Mouse (Mus musculus) adrenal gland, adult (tissue): ENCODE data around the gene Ripk3.

Experiments
- DNase-seq, 2 experiments: peaks; one replicate each; pipeline ENCODE4 v3.0.0; 2022 to 2023; ENCODE audit warnings: low spot score in 1 of 2; ENCODE audit not compliant: inconsistent age in 2 of 2

Ripk3 gene

DNA sequence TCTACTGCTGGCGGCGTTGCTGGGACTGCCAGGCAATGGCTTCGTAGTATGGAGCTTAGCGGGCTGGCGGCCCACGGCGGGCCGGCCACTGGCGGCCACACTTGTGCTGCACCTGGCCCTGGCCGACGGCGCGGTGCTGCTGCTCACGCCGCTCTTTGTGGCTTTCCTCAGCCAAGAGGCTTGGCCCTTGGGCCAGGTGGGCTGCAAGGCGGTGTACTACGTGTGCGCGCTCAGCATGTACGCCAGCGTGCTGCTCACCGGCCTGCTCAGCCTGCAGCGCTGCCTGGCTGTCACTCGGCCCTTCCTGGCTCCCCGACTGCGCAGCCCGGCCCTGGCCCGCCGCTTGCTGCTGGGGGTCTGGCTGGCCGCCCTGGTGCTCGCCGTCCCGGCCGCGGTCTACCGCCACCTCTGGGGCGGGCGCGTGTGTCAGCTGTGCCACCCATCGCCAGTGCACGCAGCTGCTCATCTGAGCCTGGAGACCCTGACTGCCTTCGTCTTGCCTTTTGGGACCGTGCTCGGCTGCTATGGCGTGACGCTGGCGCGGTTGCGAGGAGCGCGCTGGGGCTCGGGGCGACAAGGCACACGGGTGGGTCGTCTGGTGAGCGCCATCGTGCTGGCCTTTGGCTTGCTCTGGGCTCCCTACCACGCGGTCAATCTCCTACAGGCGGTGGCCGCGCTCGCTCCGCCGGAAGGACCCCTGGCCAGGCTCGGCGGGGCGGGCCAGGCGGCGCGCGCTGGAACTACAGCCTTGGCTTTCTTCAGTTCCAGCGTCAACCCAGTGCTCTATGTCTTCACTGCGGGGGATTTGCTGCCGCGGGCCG is 26.5 kb downstream of the Ripk3 start:
- peak; percentile 39 to 80 for DNase-seq

DNA sequence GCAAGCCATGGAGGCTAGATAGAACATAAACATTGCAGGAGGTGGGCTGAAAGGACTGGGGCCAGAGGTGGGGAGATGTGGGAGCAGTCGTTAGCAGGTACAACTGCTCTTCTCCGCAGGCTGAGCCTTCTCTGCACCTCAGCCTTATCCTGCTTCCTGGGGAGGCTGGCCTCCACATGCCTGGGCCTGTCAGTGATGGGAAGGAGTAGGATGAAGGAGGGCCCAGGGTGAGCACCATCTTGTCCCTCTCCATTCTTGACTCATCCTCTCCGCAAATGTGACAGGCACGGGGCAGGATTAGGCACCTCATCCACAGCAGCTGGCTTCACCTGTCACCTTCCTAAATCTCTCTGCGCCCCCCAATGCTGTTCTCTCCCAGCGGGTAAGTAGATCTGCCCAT is 27.5 kb downstream of the Ripk3 start, which contains the start of gene Ltb4r2:
Gene Ltb4r2, plus strand, starts transcription at position 266 of the 400 bp plus-strand sequence.
- DNase-seq = no peak

DNA sequence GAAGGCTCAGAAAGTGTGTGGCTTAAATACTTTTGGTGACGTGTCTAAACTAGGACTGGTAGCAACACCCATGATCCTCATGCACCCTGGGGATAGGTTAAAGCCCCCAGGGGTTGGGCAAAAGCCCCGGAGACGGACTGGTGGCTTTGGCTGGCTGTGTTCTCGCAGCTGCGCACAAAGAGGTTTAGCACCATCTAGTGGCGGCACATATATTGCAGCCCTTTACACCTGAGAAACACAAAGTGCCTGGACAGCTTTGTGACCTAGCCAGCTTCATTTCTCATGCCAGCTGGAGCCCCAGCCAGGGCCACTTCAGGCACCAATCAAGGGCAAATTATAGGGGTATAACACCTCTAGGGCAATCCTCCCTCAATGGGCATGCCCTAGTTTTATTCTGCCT is 28.5 kb downstream of the Ripk3 start:
- peak; percentile 81 to 95 for DNase-seq

DNA sequence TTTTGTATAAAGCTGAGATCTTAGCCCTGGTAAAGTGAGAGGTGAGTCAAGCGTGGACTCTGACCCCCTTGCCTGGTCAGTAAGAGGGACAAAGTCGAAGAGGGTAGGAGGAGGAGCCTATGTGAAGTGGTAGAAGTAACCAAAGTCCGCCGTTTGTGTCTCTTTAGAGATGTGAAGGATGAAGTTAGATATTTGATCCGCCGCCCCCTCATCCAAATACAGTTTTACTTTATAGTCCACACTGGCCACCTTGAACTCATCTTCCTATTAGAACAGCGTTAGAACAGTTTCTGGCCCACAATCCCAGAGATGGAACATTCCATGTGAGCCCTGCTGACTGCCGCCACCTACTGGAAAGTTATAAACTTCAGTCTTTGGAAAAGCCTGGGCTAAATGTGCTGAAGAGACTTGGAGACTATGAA is 30.3 kb downstream of the Ripk3 start, which contains the start of gene Cideb:
Gene Cideb, minus strand, starts transcription at position 96 of the 422 bp plus-strand sequence.
- peak in 1 of 2 experiments; percentile 80 for DNase-seq

DNA sequence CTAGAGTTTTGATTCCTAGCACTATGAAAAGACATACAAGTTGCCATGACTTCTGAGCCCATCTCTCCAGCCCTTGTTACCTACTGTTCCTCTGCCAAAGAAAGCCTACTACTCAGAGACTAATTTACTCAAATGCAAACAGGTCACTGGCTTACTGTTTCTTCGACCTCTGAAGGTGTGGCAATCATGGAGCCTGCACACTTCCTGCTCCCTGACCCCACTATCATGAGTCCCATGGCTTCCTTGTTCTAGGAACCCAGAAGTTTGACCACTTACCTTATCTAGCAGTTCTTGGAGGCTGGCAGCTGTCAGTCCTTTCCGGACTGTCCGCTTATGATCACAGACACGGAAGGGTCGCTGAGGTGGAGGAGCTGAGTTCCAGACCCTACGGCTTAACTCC is 31.1 kb downstream of the Ripk3 start:
- DNase-seq = no peak

DNA sequence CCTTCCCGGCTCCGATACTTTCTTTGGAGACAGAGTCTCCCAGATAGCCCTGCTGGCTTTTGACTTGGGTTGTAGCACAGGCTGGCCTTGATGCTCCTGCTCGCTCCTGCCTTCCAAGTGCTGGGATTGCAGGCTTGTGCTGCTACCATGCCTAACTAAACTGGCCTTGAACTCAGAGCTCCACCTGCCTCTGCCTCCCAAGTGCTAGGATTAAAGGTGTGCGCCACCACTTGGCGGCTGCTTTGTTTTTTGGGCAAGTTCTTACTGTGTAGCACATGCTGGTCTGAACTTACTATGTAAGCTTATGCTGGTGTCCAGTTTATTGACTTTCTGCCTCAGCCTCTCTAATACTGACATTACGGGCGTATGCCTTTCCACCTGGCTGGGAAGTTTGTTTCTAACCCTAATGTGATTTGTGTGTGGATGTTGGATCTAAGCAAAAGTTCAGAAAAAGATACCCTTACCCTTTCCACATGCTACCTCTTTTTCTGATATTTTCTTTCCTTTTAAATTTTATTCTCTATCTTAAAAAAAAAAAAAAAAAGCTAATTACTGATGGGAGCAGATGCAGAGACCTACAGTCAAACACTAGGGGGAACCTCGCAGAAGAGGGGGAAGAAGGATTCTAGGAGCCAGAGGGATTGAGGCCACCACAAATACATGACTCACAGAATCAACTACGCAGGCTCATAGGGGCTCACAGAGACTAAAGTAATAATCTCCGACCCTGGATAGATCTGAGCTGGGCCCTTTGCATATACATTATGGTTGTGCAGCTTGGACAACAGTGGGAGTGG is 41.4 kb downstream of the Ripk3 start:
- no peak for DNase-seq

DNA sequence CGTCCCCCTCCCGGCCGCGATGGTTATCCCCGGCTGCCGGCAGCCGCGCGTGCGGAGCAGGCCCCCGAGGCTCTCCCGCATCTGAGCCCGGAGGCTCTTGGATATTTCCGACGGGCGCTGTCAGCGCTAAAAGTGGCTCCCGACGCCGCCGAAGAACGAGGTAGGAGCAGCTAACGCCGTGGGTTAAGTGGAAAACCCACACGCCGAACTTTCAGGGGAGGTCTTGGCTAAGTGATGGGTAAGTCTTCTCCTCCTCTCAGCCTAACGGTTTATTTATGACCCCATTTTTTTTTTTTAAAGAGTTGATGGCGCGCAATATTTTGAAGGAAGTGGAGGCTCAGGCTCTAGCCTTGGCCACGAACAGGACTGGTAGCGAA is 42.8 kb downstream of the Ripk3 start:
- DNase-seq = no peak

DNA sequence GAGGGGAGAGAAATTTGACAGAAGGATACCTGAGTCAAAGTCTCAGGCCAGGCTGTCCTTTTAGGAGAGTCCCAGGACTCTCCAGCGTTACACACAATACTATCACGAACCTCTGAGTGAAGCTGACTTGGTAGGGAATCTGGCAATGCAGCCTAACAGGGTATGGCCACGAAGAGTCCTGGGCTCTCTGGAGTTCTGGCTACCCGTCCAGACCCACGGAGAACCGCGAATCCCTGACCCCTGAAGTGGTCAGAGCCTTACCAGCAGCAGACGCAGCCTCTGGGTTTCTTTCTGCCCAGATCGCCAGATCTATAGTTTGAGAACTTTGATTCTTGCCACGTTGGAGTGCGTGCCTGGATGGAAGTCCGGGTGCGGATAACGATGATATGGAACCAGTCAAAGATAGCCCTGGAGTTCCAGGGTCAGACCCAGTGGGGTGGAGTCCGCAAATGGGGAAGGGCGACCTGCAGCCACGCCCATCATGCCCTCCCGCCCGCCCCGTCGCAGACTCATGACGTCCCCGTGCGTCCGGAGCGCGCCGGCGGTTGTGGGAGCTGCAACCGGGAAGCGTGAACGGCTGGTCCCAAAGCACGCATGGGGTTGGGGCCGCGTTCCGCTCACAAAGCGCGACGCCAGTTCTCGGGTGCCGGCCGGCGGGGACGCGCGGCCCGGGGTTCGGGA is 43.3 kb downstream of the Ripk3 start, which contains the start of the genes Dhrs1 and Nop9:
Gene Dhrs1, minus strand, starts transcription at position 511 of the 681 bp plus-strand sequence.
Gene Nop9, plus strand, starts transcription at position 514 of the 681 bp plus-strand sequence.
- DNase-seq = peak; percentile 90 to 97

DNA sequence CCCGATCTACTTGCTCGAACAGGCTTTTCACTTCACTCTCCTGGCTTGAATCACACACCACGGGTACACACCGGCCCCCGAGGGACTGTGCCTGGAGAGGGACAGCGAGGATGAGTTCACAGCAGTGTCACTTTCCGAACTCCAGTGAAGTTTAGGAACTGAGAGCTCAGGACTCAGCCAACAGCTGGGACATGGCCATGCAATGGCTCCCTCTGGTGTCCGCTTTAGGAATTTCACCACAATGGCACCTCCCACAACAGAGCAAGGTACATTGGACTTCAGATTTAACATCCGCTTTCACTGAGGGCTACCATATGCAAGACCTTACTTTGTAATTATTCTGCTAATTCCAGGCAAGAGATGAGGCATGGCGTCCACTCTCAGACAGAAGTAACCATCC is 45.0 kb downstream of the Ripk3 start:
- DNase-seq = peak; percentile 86 to 96

DNA sequence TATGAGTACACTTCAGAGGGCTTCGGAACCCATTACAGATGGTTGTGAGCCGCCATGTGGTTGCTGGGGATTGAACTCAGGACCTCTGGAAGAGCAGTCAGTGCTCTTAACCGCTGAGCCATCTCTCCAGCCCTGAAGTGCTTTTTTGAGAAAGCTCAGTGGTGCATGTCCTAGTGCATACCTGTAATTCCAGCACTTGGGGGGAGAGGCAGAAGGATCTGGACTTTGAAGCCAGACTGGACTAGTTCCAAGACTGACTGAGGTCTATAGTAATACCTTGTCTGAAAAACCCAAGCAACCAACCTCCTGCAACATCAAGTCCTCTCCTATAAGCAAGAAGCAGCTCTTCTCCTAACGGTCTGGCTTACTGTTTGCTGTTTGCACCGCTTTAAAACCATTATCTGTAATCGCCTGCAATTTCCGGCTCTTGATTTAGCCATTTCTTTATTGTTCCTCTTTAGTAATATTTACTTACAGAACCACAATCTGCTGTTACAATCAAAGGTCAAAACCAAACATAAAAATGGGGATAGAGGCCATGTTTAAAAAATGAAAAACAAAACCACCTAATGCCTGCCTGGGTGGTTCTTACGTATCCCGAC is 51.5 kb downstream of the Ripk3 start:
- DNase-seq = no peak

DNA sequence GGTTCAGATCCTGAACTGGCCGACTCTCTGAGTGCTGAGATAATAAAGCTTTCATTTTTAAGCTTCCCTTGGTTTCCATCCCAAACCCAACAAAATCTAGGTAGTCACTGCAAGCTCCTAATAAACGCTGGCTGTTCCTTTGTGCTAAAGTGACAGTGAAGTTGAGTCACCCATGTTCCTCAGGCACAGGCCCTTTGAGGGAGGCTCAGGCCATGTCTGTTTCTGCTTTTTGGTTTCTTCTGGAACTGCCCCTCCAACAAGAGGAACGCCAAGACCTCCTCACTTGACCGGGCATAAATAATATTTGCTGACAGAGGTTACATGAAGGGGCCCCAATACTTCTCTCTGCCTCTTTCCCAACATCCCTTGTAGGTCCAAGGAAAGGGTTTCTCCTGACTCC is 52.9 kb downstream of the Ripk3 start:
- no peak for DNase-seq

DNA sequence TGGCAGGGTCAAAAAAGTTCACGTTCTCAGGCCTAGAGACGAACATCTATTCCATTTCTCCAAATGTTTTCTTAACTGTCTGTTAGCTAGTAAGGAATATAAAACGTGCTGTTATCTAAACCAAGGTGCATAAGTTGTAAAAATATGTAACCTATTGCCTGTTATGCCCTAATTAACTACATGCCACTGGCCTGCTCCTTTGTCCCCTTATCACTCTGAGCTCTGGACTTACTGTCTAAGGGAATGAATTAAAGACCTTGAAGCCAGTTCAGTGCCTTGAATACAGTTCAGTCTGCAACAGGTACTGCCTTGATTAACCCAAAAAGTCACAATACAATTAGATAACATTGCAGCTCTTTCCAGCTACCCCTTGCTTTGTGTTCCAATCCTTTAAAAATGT is 53.3 kb downstream of the Ripk3 start:
- DNase-seq = no peak
